Mouse (Mus musculus) left cerebral cortex, postnatal 36 days (tissue): ENCODE results near the gene Csk. TPM values are rescaled to one million over a fixed set of nuclear protein-coding genes. Genes with fewer than 3 reads are reported as not detected.

ENCODE experiments used
- DNase-seq, 2 experiments: peaks; one replicate each; pipeline ENCODE4 v3.0.0; 2021 to 2022; ENCODE audit warnings: low spot score in 2 of 2, mixed read lengths in 1 of 2
- intact Hi-C: fragments of 180-260 bp; cut with DNase I; formaldehyde crosslinking; loops from one replicate; pipeline ENCODE4 v1.15.1; 2025
- total RNA-seq, 2 experiments: library from RNA; stranded (reverse); gene quantifications; 2 replicates each; pipeline ENCODE4 v1.2.3; 2021

Csk gene
- total RNA-seq, 2 experiments from 2014 or later, result 36.7 to 38.6 TPM

GRCm38 (mm10) chr9:57660501-57660900, 7.1 kb upstream of the Csk start:
- intact Hi-C loops, result loop anchor here (1.0 kb wide), 1 partner anchor 84 kb away; no protein-coding TSS in a partner anchor
- DNase-seq, result no peak

- DNase-seq, result peak; percentile 60 to 76
- intact Hi-C loops, result loop anchor here (1.0 to 5.0 kb wide), 2 partner anchors 85 to 117 kb away; no protein-coding TSS in a partner anchor
Observed at GRCm38 (mm10) chr9:57659774-57660173, 6.3 kb upstream of the Csk start.

- intact Hi-C loops, result loop anchor here (5.0 kb wide), 1 partner anchor 117 kb away; no protein-coding TSS in a partner anchor
- no peak for DNase-seq
Observed at GRCm38 (mm10) chr9:57658970-57659369, 5.5 kb upstream of the Csk start.

GRCm38 (mm10) chr9:57657843-57658242, 4.4 kb upstream of the Csk start:
- intact Hi-C loops, result loop anchor here (5.0 kb wide), 1 partner anchor 116 kb away; no protein-coding TSS in a partner anchor
- no peak for DNase-seq

GRCm38 (mm10) chr9:57656631-57657350, 3.4 kb upstream of the Csk start:
- no peak for DNase-seq
- intact Hi-C loops, result loop anchor here (5.0 kb wide), 1 partner anchor 114 kb away; no protein-coding TSS in a partner anchor

GRCm38 (mm10) chr9:57655749-57656148, 2.3 kb upstream of the Csk start:
- DNase-seq, result peak; percentile 86 to 91
- intact Hi-C loops, result loop anchor here (5.0 kb wide), 1 partner anchor 113 kb away; no protein-coding TSS in a partner anchor

- intact Hi-C loops, result loop anchor here (5.0 kb wide), 1 partner anchor 113 kb away; no protein-coding TSS in a partner anchor
Observed at GRCm38 (mm10) chr9:57654966-57655365, 1.5 kb upstream of the Csk start.

GRCm38 (mm10) chr9:57652855-57653254, 576 bp downstream of the Csk start:
- intact Hi-C loops, result no loop called here
- no peak for DNase-seq

More at GRCm38 (mm10) chr9:57654966-57655365, 1.5 kb upstream of the Csk start:
- DNase-seq, result no peak

GRCm38 (mm10) chr9:57652351-57652750, 1.1 kb downstream of the Csk start:
- no peak for DNase-seq
- intact Hi-C loops, result no loop called here

- intact Hi-C loops, result no loop called here
- no peak for DNase-seq
Observed at GRCm38 (mm10) chr9:57650786-57651311, 2.6 kb downstream of the Csk start.

- intact Hi-C loops, result no loop called here
Observed at GRCm38 (mm10) chr9:57650130-57650785, 3.2 kb downstream of the Csk start.

GRCm38 (mm10) chr9:57647286-57648108, 5.9 kb downstream of the Csk start:
- DNase-seq, result no peak
- intact Hi-C loops, result loop anchor here (5.0 kb wide), 1 partner anchor 55 kb away; no protein-coding TSS in a partner anchor

More at GRCm38 (mm10) chr9:57650130-57650785, 3.2 kb downstream of the Csk start:
- DNase-seq, result no peak

- intact Hi-C loops, result loop anchor here (5.0 kb wide), 1 partner anchor 54 kb away; no protein-coding TSS in a partner anchor
- DNase-seq, result no peak
Observed at GRCm38 (mm10) chr9:57646551-57647103, 6.8 kb downstream of the Csk start.

GRCm38 (mm10) chr9:57644944-57645893, 8.2 kb downstream of the Csk start:
- intact Hi-C loops, result loop anchor here (1.0 to 5.0 kb wide), 2 partner anchors 16 to 53 kb away; no protein-coding TSS in a partner anchor
- peak; percentile 91 to 93 for DNase-seq

GRCm38 (mm10) chr9:57644442-57644943, 8.9 kb downstream of the Csk start:
- intact Hi-C loops, result no loop called here

GRCm38 (mm10) chr9:57643856-57644180, 9.6 kb downstream of the Csk start:
- DNase-seq, result no peak
- intact Hi-C loops, result no loop called here

More at GRCm38 (mm10) chr9:57644442-57644943, 8.9 kb downstream of the Csk start:
- no peak for DNase-seq

- DNase-seq, result no peak
- intact Hi-C loops, result no loop called here
Observed at GRCm38 (mm10) chr9:57643169-57643855, 10.1 kb downstream of the Csk start.
